Mouse (Mus musculus) heart, embryonic 14.5 days (tissue): ENCODE results near the gene Spsb1. TPM values are rescaled to one million over a fixed set of nuclear protein-coding genes. Genes with fewer than 3 reads are reported as not detected.
A peak's percentile ranks its signal among the peaks of the same experiment; 100 is the strongest.

Experiments used
- ATAC-seq: fragments of 200-750 bp; cut with Nextera tagmentation; 2 replicates; pipeline ENCODE4 v1.8.0; 2017; ENCODE audit warnings: low read depth, moderate TSS enrichment; ENCODE audit not compliant: insufficient number of reproducible peaks, insufficient read depth, low FRiP score
- H3K27ac ChIP-seq, 2 experiments: fragments of 200-500 bp in 1 of 2; fragments of 300-500 bp in 1 of 2; sonication (generic) in 1 of 2; replicated peaks in 1 of 2; 2 replicates each; pipeline ENCODE4 v1.5.1; 2012 to 2014; ENCODE audit warnings: low read depth in 2 of 2, low read length in 2 of 2, control low read depth in 1 of 2, mild to moderate bottlenecking in 1 of 2, mixed read lengths in 1 of 2; ENCODE audit not compliant: control insufficient read depth in 1 of 2, insufficient read depth in 1 of 2
- H3K27me3 ChIP-seq: fragments of 300-500 bp; sonication (generic); 2 replicates; pipeline ENCODE4 v1.6.1; 2014; ENCODE audit warnings: mild to moderate bottlenecking, low read length, control low read depth; ENCODE audit not compliant: control insufficient read depth, insufficient read depth
- H3K36me3 ChIP-seq: fragments of 300-500 bp; sonication (generic); 2 replicates; pipeline ENCODE4 v1.6.1; 2014; ENCODE audit warnings: mild to moderate bottlenecking, control low read depth, low read length, mixed read lengths; ENCODE audit not compliant: control insufficient read depth, insufficient read depth
- H3K4me1 ChIP-seq, 2 experiments: fragments of 200-500 bp in 1 of 2; fragments of 300-500 bp in 1 of 2; sonication (generic) in 1 of 2; 2 replicates each; pipeline ENCODE4 v1.6.1; 2012 to 2014; ENCODE audit warnings: low read length in 2 of 2, control low read depth in 1 of 2, mixed read lengths in 1 of 2; ENCODE audit not compliant: control insufficient read depth in 2 of 2, insufficient read depth in 2 of 2
- H3K4me2 ChIP-seq: fragments of 300-500 bp; sonication (generic); 2 replicates; pipeline ENCODE4 v1.6.1; 2014; ENCODE audit warnings: mild to moderate bottlenecking, low read length
- H3K4me3 ChIP-seq, 2 experiments: fragments of 200-500 bp in 1 of 2; fragments of 300-500 bp in 1 of 2; sonication (generic) in 1 of 2; 2 replicates each; pipeline ENCODE4 v1.5.1; 2012 to 2014; ENCODE audit warnings: low read length in 2 of 2, mild to moderate bottlenecking in 2 of 2, control low read depth in 1 of 2, low read depth in 1 of 2, moderate library complexity in 1 of 2; ENCODE audit not compliant: control insufficient read depth in 1 of 2, insufficient read depth in 1 of 2
- H3K9ac ChIP-seq: fragments of 300-500 bp; sonication (generic); 2 replicates; pipeline ENCODE4 v1.6.1; 2014; ENCODE audit warnings: mild to moderate bottlenecking, low read length
- H3K9me3 ChIP-seq: fragments of 300-500 bp; sonication (generic); 2 replicates; pipeline ENCODE4 v1.6.1; 2016; ENCODE audit warnings: low read length, control low read depth; ENCODE audit not compliant: control insufficient read depth
- WGBS: fragments of 180-500 bp; shearing (Covaris S2); extraction: QIAGEN DNeasy Blood & Tissue Kit; methylation state at CpG from one replicate; pipeline ENCODE4 v1.1.7; 2014; 5-methylcytosine and 5-hydroxymethylcytosine counted together
- polyA plus RNA-seq: library from polyadenylated mRNA; unstranded; fragments of >200 nt; fragmentation: Nextera tagmentation; extraction: Ambion mirVana; gene quantifications from 2 replicates; pipeline ENCODE4 v1.2.1, GENCODE M21; 2014

Spsb1 gene
- polyA plus RNA-seq, 1 experiment from 2014 or later: 6.3 TPM

DNA sequence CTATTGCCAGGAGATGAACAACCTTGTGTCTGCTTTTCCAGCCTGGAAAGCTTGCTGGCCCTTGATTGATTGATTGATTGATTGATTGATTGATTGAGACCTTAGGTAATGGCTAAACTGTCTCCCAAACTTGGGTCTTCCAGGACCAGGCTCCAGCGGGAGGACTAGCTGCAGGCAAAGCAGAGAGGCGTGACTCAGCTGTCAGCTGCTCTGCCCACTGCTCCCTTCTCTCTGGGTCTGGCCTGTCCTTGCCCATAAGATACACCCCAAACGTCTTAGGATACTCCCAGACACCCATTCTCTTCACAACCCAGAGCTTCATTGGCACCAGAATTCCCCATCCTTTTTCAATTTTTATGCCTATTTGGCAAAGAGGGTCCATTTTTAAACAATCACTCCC, 24.1 kb downstream of the Spsb1 start:
- Histone ChIP-seq H3K4me2 (no peak overlapping the region), H3K9me3 (no peaks in the 10 kb centered on the region), H3K27ac (no peak overlapping the region), H3K36me3 (no peaks in the 10 kb centered on the region), H3K4me3 (no peak overlapping the region), H3K27me3 (no peaks in the 10 kb centered on the region), H3K9ac (no peak overlapping the region), H3K4me1 (no peaks in the 10 kb centered on the region; a peak in 1 of 4 replicates)
- ATAC-seq: no peak
- 53% methylated on average over 3 of the region's 3 CpGs for WGBS

DNA sequence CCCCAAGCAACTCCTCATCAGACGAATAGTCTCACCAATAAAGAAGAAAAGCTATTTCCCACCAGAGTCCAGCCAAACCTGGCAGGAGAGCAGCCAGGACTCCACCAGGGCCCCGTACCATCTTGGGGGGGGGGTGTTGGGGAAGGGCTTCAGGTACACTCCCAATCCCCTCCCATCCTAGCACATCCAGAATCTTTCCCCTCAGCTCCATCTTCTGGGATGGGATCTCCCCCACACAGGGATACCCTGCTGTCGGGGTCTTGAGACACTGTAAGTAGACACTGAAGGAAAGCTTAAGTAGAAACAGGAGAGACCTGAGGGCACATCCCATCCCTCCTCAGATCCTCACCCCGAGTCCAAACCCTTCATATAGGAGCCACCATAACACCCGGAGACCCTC, 31.8 kb downstream of the Spsb1 start:
- no peak for ATAC-seq
- Histone ChIP-seq H3K4me2 (no peak overlapping the region), H3K9me3 (no peaks in the 10 kb centered on the region), H3K4me1 (peaks cover 18% of the 10 kb centered on the region in 2 experiments), H3K27ac (no peak overlapping the region), H3K36me3 (no peaks in the 10 kb centered on the region), H3K27me3 (no peaks in the 10 kb centered on the region), H3K4me3 (no peak overlapping the region), H3K9ac (no peak overlapping the region)
- 87% methylated on average over 4 of the region's 5 CpGs for WGBS

DNA sequence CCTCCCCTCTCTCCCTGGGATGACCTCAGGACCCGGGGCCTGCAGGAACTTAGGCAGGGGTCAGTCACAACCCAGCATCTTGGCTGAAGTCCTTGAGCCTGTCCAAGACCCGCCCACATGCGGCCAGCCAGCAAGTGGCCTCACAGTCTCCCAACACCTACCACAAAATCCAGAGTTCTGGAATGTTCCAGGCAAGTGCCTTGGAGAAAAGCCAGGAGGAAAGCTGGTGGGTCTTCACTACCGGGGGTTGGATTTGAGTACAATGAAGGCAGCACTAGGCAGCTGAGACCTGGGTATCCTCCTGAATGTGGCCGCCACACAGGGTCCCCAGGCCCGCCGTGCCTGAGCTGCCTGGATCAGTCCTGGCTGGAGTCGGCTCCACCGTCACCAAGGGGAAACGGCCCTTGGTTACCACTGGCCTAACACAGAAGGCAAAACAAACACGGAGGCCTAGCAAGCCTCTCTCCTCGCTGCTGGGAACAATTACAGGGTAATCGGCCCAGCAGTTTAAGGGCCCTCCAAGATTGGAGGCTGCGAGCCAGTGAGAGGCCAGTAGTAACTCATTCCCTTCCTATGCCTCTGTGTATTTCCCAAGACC, 32.6 kb downstream of the Spsb1 start:
- Histone ChIP-seq H3K4me2 (no peak overlapping the region), H3K9ac (peak overlapping the region; percentile 30; the same call in 1 of the 2 replicates), H3K4me1 (peaks cover 18 to 20% of the 10 kb centered on the region in 2 experiments), H3K27me3 (no peaks in the 10 kb centered on the region), H3K9me3 (no peaks in the 10 kb centered on the region), H3K36me3 (no peaks in the 10 kb centered on the region), H3K4me3 (no peak overlapping the region), H3K27ac (peak overlapping the region; percentile 32 to 70; a peak in 3 of 4 replicates)
- 30% methylated on average over 14 of the region's 14 CpGs for WGBS
- peak; percentile 44; the same call in 1 of the 2 replicates for ATAC-seq

DNA sequence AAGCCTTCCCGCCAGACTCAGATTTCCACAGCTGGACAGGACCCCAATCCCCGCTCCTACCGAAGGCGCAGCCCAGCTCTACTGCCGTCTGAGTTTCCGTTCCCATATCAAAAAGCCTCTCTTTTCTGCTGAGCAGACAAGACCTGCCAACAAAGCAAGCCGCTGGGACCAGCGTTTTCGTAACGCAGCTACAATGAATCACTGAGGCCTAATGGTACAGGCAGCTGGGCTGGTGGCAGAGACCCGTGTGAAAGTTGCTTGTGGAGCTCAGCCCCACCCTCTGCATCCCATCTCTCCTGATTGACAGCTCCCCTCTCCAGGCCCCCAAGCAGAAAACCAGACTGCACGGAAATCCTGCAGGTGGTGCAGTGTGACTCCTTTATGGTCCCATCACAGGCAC, 34.0 kb downstream of the Spsb1 start:
- Histone ChIP-seq H3K4me3 (no peak overlapping the region), H3K9ac (no peak overlapping the region), H3K27ac (no peak overlapping the region), H3K9me3 (no peaks in the 10 kb centered on the region), H3K36me3 (no peaks in the 10 kb centered on the region), H3K4me1 (peaks cover 24 to 30% of the 10 kb centered on the region in 2 experiments), H3K4me2 (no peak overlapping the region), H3K27me3 (no peaks in the 10 kb centered on the region)
- 46% methylated on average over 12 of the region's 12 CpGs for WGBS
- no peak for ATAC-seq

DNA sequence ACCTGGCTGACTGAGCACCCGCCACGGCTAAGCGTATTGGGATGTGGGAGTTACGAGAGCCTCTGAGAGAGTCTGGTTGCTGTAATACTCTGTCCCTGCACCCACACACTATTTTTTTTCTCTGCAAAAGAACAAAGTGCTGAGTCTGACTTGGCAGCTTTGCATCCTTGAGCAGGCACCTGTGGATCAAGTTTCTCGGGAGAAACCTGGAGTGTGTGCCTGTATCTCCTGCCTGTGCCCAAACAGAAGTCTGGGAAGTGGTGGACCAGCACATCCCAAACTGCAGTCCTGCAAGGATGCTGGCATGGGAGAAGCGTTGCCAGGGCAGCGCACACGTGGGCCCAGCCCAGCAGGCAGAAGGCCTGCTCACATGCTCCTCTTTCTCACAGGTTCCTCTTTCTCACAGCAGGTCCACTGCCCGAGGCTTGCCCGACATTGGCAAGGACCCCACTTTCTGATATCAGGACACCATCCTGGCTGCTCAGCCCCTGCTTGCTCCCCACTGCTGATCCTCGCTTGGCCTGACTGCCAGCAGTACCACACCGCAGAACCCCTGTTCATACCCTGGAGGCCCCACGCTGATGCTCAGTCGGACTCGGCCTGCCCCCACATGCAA, 36.3 kb downstream of the Spsb1 start:
- ATAC-seq: no peak
- Histone ChIP-seq H3K4me2 (no peak overlapping the region), H3K9me3 (no peaks in the 10 kb centered on the region), H3K4me3 (no peak overlapping the region), H3K36me3 (no peaks in the 10 kb centered on the region), H3K27me3 (no peaks in the 10 kb centered on the region), H3K4me1 (peaks cover 24 to 30% of the 10 kb centered on the region in 2 experiments), H3K9ac (no peak overlapping the region), H3K27ac (no peak overlapping the region)
- 83% methylated on average over 15 of the region's 15 CpGs for WGBS

DNA sequence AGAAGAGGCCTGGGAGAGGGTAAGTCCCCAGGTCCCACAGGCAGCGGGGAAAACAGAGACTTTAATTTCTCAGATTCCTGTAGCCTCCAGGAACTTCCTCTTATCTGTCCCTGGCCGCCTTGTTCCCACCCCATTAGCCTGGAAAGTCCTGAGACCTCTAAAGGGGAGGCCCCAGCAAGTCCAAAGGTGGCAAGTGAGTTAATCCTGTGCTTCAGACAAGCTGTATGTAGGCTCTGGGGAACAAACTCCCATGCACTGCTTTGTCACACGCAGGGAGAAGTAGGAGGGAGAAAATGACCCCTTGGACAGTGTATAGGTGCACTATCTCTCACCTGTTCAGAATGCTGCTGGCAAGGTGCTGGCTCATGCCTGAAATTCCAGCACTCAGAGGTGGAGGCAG, 38.0 kb downstream of the Spsb1 start:
- peaks cover 16 to 17% of the 10 kb centered on the region in 2 experiments for H3K4me1 ChIP-seq
- H3K27ac ChIP-seq: 0 out of 4 replicates have a peak overlapping the region, but pooled peaks of 1 of the 2 experiments have one; percentile 25
- no peak overlapping the region for H3K4me3 ChIP-seq
- no peaks in the 10 kb centered on the region for H3K9me3 ChIP-seq
- WGBS: 20% methylated on average over 3 of the region's 3 CpGs
- ATAC-seq: no peak
- H3K9ac ChIP-seq: no peak overlapping the region
- H3K36me3 ChIP-seq: no peaks in the 10 kb centered on the region
- H3K4me2 ChIP-seq: no peak overlapping the region
- H3K27me3 ChIP-seq: no peaks in the 10 kb centered on the region

DNA sequence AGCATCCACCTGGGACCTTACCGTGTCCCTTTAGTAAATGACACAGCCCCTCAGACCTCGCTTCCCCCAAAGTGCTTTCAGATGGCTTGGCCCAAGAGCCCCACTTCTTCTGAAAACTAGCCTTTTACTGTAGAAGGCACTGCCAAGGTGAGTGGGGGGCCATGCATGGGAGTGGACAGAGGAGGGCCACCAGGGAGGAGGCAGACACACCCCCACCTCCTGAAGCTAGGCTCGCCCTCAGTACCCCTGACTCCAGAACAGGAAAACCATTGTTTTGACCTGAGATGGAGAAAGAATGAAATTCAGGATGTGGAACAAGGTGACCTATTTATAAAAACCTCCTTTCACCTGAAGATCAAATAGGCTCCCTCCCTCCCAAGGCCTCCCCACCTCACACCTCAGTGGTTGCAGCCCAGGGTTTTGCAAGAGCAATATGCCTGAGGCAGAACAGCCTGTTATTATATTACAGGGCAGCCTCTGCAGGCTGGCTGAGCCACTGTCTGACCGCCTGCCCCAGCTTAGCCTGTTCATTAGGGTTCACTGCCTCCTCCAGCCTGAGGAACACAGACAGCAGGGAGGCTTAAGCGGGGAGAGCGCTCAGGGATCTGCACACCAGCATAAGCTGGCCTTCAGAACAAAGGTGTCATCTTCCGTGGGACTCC, 41.0 kb downstream of the Spsb1 start:
- 85% methylated on average over 7 of the region's 7 CpGs for WGBS
- Histone ChIP-seq H3K4me1 (peaks cover 6 to 12% of the 10 kb centered on the region in 2 experiments; a peak in 3 of 4 replicates), H3K27ac (no peak overlapping the region), H3K9me3 (no peaks in the 10 kb centered on the region), H3K27me3 (no peaks in the 10 kb centered on the region), H3K4me2 (no peak overlapping the region), H3K4me3 (no peak overlapping the region), H3K9ac (no peak overlapping the region), H3K36me3 (no peaks in the 10 kb centered on the region)
- ATAC-seq: no peak
